Mouse (Mus musculus) 3134 (cell line): ENCODE data around the gene Hdac9.
"Not testable (repeated sequence)": the region's sequence is repeated elsewhere in the genome, so short reads cannot be mapped to it uniquely, and the experiment has no call there.

Experiments
- DNase-seq: peaks from one replicate; pipeline ENCODE4 v3.0.0-alpha.2; 2011; ENCODE audit warnings: low spot score; ENCODE audit not compliant: insufficient read length; ENCODE audit errors: extremely low read depth

Gene Hdac9

DNA sequence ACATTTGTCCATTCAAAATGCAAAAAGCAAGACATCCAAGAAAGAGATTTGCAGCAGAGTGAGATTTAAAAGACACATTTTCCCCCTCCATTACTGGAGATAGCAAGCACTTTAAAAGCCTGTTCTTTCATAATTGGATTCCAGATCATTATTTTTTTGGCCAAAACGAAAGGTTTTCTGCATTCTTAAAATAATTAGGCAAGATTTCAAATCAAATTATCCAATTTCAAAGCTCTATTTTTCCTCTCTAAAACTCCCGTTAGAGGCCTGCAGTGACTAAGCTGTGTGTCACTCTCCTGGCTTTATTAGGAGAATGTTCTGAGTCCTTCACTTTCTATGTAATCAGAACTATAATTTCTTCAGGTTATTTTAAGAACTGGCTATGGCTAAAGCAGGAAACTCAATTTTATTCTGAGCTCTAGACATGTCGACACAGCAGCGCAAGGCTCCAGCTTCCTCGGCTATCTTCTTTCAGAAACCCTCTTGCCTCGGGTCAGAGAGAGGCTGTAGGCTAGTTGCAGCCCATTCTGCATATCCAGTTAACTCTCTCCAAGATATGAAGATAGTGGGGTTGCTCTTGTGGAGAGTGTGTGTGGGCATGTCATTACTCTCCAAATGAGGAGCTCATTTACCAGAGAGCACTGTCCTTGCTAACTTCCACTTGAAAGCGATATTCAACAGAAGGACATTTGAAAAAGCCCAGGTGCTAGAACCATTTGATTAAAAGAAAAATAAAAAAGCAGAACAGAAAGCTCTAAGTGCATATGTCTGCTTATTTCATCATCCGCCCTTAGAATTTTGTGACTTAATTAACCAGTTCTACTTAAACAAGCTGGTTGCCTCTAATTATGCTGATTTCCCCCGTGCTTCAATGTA lies 417.9 kb downstream of the Hdac9 start:
- DNase-seq = peak; percentile 6

DNA sequence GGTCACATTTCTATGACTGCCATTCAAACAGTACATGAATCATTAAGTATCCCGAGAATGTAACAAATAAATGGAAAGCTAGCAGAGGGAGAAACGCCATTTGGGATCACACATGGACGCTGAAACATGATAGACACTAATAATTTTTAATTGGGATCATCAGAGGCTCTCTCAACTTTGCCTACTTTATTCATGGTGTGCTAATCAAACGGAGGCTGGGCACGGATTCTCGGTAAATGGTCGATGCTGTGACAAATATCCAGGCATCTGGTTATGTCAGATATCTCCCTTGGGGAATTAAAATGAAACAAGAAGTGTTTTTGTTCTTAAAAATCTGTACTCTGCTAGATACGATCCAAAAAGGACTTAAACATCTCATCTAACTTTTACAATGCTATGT lies 418.6 kb downstream of the Hdac9 start:
- DNase-seq = peak; percentile 8

DNA sequence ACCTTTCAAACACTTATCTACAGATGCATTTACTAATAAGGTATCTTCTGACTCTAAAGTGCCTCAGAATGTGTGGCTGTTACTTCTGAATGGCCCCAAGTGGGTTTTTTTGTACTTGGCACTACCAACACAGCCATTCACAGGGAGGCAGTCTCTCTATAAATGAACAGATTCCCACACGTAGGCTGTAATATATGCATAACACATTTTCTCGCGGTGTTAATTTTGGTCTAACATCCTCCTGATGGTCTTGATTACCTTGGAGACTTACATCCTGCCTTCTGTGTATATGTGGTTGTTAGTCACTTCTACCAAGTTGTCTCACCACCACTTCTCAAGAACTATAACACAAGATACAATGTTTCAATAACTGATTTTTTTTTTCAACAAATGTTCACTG lies 419.2 kb downstream of the Hdac9 start:
- DNase-seq = no peak

DNA sequence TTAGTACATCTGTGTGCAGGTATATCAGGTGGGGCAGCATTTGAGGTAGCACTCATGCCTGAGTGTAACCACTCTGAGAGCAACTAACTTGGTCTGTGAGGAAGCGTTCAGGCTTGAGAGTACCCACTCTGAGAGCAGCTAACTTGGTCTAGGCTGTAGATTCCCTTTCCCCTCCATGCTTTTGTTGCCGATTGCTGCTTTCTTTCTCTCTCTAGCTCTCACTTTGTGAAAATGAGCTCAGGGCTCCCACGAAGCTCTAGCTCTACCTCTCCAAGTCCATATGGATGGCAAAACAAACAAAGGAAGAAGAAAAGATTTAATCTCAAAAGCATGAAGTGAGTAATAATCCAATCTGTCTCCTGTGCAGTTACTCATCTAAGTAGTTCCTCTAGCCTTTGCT lies 421.0 kb downstream of the Hdac9 start:
- no peak for DNase-seq

DNA sequence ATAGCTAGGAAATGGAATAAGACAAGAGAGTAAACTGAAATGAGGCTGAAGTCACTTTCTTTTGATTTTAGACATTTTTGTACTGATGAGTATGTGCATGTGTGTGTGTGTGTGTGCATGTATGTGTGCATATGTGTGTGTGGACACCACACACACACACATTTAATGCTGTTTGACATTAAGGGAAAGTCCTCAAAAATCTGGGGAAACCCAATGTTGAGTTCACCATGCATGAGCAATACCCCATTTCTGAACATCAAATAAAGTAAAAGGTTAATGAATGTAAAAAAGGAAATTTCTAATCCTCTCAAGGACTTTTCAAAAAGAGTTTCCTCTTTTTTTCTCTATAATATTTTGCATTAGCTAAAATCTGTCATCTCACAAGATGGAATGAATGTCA lies 427.3 kb downstream of the Hdac9 start:
- no peak for DNase-seq

DNA sequence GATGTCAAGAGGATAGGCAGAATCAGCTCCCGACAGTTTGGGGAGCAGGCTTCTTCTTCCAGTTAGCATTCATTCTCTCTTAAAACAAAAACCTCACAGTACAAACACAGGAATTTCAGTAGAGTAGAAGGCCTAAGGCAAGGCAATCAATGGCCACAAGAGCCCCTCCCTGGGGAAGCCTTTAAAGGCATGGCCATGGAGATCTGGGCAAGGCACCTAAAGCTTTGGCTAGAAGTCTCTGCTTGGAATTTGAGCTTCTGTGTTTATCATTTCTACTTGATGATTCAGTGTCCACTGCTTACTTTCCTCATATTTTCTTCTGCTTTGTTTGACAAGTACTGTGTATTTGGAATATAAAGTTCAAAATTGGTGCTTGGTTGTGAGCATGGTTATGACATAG lies 429.2 kb downstream of the Hdac9 start:
- no peak for DNase-seq

DNA sequence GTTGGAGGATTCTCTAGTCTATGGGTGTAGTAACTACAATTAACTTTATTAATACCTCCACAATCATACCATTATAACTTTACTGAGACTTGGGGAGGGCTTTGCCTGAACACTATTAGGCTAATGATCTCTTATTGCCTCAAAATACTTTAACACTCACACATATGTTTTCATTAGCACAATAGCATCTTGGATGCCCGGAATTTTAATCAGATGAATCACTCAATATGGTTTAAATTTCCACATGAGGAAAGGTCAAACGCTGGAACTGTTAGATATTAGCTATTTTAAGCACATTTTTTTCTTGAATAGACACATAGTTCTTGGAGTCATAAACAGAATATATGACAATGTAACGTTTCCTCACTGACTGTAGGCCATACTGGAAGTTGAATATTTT lies 429.9 kb downstream of the Hdac9 start:
- DNase-seq = peak; percentile 5

DNA sequence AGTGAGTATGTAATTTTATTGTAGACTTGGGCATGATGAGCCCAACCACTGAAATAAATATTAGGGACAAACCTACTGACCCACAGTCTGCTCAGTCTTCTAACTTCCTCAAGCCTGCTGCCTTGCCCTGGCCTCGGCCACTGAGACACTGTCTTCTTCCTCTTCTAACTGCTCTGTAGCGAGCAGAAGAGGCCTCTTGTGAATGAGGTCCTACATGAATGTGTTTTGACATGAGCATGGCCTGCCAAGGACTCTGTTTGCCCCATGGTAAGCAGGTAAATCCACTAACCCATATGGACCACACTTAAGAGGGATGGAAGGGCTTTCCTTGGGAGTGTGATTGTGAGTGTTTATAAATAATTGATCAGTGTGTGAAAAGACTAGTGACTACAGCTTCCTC lies 430.9 kb downstream of the Hdac9 start:
- DNase-seq = no peak

DNA sequence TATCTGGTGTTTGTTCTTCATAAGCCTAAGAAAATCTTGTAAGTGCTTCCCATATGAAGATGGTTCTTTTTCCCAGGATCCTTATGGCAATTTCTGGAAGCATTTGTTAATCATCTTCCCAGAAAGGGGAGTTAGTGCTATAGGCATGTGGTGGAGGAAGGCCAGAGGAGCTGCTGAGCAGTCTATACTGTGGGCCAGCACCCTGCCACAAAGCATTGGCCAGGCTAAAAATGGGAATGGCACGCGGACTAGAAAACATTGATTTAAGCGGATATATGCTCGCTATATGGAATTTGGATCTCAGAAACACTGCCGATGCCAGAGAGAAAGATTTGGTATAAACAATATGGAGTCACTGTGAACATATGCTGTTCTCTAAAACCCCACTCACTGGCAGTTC lies 435.2 kb downstream of the Hdac9 start:
- no peak for DNase-seq

DNA sequence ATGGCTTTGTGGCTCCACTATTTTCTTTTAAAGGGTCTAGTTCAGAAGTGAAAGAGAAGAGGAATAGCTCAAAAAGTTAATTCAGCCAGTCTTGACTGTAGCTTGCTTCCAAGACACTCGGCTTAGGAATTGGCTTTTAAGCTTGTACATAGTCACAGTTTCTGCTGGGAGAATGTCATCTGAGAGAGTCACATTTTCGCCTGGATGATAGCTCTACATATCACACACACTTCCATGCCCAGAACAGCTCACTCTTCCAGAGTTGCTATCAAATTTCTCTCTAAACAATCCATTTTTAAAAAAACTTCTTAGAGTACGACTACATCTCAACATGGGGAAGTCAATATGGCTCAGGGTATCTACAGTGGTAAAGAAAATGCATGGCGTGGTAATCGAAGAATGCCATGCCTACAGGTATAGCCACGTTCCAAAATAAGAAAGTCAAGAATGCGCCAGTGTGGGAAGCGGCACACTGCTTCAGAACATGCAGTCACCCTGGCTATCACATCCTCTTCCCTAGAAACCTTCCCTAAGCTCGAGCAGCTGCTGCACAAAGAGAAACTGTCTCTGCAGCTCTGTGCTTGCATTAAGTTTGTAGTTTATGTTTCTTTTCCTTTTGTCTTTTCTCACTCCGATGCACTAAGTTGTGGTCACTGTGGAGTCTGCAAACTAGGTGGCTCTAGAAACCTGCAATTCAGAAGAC lies 443.8 kb downstream of the Hdac9 start:
- DNase-seq = no peak

DNA sequence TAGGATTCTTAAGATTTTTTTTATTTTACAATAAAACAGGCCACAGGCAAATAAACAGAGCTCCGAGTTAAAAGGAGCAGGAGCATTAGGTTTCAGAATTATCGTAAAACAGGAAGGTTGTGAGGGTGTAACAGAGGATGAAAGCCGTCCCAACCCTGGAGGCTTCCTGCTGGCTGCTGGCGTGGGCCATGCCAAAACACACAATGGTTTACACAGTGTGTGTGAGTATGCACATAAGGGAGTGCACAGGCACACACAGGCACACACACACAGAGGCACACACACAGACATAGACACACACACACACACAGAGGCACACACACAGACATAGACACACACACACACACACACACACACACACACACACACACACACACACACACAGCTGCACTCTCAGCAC lies 444.4 kb downstream of the Hdac9 start:
- DNase-seq = no peak

DNA sequence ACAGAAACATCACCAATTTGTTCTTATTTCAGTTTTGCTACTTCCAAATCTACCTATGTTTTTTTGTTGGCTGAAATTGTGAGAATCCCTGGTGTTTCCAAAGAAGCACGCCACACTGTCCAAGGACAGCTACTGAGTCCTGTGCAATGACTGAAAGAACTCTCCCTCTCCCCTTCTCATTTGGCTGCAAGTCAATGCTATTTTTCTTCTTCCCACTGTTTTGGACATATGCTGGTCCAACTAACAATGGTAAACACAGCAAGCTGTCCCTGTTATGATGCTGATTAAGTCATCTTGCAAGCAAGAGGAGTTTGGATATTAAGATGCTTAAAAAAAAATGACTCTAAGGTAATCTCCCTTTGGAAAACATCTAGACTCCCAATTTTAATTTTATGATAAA lies 455.2 kb downstream of the Hdac9 start:
- no peak for DNase-seq

DNA sequence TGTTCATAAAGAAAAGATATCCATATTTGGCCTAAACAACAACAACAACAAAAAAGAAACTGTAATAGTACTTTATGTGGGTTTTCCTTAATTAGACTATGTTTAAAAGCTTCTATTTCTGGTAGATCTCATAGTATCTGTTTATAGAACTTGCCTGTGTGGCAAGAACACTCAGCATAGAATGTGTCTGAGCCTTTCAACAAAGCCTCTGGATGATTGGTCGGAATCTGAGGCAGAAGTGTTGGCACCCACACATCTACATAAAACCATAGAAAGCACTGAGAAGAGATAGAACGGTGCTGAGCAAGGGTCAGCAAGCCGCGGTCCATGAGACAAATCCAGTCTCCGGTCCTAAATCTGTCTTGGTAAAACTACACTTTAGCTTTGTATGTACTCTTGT lies 464.3 kb downstream of the Hdac9 start:
- DNase-seq = no peak

DNA sequence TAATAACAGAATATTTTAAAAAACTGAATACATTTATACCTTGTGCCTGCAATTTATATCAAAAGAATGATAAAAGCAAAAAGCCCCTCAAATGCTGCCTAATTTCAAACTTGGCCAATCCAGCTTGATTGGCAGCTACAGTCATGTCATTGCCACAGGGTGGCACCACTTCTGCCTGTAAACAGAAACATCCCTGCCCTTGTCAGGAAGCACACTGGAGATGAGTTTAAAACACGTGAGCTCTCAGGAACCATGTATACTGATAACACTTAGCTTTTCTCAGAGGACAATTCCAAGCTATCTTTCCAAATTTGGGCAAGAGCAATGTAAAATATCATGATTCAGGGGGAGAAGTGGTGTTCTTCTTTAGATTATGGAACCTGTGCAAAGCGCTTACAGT lies 465.7 kb downstream of the Hdac9 start:
- DNase-seq = no peak

DNA sequence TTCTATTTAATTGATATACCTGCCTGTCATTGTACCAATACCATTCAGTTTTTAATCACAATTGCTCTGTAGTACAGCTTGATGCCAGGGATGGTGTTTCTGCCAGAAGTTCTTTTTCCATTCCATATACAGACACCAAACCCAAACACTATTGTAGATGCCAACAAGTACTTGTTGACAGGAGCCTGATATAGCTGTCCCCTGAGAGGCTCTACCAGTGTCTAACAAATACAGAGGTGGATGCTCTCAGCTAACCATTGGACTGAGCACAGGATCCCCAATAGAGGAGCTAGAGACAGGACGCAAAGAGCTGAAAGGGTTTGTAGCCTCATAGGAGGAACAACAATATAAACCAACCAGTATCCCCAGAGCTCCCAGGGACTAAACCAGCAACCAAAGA lies 472.2 kb downstream of the Hdac9 start:
- DNase-seq = not testable (repeated sequence)

DNA sequence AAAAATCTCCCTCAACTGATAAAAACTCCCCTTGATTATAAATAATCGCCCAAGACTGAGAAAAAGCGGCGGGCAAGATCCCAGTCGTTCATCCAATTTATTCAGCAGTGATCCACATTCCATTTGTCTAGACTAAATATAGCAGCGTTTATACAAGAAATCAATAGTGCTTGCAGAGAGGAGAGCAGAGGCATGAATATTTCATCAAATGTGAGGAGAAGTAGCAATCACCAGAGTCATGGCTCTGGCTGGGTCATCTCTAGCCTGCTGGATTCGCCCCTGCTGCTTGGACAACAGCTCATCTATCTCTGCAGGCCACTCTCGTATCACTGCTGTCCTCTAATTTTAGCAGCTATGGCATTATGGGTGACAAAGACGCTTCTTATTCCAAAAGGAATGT lies 476.0 kb downstream of the Hdac9 start:
- no peak for DNase-seq

DNA sequence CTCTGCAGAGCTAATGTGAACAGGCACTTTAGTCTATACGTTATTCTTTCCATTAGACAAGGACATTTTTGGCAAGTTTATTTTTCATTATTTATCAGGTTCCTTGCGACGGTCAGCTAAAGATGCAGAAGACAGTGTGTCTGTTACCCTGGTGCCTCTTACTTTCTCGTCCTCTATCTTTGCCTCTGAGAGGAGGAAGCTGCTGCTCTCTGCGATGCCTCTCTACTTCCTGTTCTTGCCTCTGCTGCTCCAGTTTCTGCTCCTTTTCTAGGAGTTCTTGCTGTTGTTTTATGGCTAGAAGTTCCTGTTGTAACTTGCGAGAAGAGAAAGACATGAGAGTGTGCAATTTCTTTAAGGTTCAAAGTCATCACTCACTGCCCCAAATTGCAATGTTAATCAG lies 484.0 kb downstream of the Hdac9 start:
- DNase-seq = no peak

DNA sequence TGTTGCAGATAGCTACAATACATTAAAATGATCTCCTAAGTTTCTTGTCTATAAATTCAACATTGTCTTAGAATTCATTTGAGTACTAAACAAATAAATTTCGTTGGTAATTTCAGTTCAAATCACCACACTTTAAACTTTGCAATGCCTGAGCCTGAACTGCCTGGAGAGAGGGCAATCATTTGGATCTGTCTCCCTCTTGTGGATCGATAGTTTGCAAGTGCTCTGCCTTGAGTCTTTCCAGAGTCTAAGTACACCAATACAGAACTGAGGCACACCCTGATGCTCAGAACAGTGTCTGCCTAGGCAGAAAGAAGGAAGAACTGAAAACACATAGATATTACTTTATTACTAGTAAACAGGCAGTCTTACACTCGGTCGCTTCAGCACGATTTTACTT lies 484.4 kb downstream of the Hdac9 start:
- DNase-seq = no peak

DNA sequence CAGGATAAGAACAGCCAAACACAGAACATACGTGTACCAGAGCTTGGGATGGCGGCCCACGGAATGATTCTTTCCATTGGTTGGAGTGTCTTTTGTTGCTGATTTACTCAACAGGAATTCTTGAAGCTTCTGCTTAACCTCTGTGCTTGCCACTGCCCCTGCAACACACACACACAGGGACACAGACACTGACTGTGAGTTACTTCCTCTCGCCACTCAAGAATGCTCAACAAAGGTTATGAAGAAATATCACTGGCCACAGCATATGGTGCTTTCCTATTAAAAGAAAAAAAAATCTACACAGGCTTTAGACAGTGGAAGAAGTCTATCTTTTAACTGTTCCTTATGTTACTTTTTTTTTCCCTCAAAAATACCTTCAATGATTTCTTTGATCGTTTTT lies 485.1 kb downstream of the Hdac9 start:
- no peak for DNase-seq

DNA sequence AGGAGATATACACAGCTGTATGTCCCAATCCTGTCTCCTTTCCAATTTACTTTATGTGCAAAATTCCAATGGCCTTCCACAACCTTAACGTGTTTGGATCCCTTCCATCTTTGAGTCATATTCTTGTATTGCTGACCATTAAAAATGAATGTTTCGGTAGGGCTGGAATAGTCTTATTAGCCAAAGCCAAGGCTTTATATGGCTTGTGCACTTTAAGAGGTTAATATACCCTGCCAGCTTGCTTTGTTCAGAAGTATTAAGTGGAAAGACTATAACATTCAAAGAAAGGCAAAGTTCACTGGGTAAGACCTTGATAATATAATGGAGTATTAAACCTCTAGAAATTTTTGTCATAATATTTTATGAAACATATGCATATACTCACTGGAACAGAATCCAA lies 491.4 kb downstream of the Hdac9 start:
- DNase-seq = no peak

DNA sequence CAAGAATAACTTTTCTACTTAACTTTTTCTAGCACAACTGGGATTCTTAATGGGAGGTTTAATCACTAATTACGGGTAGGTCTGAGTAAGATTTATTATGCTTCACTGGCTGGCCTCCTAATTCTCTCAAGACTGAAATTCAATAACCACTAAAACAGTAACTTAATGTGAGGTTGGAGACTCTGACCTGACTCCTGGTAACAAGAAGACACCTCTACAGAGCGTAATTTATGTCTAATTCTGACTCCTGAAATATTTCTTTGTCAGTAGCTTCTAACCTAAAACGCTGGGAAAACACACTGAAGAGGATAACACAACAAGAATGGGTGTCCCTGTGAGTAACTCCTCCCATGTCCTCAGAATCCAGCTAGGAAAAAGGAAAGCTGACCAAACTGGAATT lies 508.8 kb downstream of the Hdac9 start:
- no peak for DNase-seq

DNA sequence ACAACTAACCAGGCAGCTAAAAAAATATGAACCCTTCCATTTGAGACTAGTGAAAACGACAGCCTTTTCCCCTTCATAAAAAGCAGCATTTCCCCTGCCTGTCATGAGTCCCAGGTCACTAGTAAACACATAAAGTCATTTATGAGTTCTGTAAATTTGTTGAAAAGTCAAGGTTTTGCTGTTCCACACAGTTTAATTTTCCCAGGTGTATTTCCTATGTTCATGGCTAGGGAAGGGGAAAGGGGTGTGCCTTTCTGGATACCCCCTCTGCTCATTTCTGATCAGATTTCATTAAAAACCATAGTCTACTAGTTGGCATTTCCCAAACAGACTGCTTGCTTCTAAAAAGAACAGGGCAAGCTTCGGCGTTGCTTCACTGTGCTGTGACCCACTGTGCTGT lies 509.8 kb downstream of the Hdac9 start:
- no peak for DNase-seq
